Mouse (Mus musculus) T-helper 1 cell (primary cell): ENCODE measurements at regions not wholly inside any gene's neighbourhood (a gene's known extent, or its start where the extent isn't known, plus 50 kb on each side); places are given as distances from the start of the nearest gene placed in this dataset.
"Not testable (repeated sequence)": the region's sequence is repeated elsewhere in the genome, so short reads cannot be mapped to it uniquely, and the experiment has no call there.

Experiments used
- in situ Hi-C: fragments of 300-600 bp; cut with MboI, MseI; formaldehyde crosslinking; loops from one replicate; pipeline ENCODE4 v1.15.1; 2025; ENCODE audit warnings: high pct_unique_total_duplicates

DNA sequence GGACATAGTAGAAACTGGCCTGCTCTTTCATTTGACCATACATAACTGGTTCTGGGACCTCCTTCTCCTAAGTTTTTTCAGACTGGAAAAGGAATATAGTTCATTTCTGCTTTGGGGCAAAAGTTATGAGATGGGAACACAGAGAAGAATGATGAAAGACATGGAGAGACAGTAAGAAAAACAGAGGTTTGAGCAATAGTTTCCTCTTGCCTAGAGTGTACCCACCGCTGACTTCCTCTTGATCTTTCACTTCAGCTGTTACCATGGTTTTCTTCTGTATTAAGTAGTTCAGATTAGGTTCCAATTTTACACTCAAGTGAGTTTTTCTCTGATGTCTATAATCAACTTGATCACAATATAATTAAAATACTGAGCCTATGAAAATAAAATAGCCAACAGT lies 120.7 kb upstream of the Thrb start:
- in situ Hi-C loops, result no loop called here

DNA sequence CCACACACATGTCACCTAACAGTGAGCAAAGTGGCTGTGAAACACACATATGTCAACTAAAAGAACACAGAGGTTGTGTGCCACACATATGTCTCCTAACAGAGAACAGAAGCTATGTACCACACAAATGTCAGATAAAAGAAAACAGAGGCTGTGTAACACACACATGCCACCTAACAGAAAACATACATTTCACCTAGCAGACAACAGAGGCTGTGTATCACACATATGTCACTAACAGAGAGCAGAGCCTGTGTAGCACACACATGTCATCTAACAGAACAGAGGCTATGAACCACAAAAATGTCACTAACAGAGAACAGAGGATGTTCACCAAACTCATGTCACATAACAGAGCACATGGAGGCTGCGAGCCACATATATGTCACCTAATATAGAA lies 103.6 kb upstream of the Thrb start:
- in situ Hi-C loops, result no loop called here

DNA sequence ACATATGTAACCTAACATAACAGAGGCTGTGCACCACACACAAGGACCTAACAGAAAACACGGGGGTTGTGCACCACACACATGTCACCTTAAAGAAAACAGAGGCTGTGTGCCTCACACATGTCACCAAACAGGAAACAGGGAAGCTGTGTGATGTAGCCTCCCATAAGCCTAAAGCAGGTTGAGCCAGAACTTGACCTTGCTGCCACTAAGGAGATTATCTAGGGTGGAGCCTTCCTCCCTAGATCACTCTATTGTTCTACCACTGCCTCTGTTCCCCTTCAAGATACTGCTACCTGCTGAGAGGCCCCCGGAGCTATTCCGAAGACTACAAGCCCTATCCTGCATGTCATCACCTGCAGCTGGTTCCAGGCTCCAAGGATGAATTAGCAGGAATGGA lies 100.1 kb upstream of the Thrb start:
- in situ Hi-C loops, result not testable (repeated sequence)

DNA sequence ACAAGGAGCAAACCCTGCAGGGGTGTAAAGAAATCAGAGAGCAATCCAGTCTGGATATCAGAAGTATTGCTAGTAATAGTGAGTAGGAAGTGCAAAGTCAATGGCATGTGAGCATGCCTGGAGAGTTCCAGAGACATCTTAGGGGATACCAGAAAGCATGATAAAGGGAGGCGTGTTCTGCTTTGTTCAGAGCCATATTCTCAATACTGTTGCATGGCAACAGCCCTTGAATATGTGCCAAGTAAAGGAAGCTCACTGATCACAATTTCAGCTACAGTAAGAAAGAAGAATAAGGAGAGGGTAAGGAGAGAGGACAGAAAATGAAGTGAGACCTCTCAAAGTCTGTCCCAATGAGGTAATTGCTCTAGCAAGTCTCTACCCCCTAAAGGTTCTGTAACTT lies 92.1 kb upstream of the Thrb start:
- in situ Hi-C loops, result no loop called here

DNA sequence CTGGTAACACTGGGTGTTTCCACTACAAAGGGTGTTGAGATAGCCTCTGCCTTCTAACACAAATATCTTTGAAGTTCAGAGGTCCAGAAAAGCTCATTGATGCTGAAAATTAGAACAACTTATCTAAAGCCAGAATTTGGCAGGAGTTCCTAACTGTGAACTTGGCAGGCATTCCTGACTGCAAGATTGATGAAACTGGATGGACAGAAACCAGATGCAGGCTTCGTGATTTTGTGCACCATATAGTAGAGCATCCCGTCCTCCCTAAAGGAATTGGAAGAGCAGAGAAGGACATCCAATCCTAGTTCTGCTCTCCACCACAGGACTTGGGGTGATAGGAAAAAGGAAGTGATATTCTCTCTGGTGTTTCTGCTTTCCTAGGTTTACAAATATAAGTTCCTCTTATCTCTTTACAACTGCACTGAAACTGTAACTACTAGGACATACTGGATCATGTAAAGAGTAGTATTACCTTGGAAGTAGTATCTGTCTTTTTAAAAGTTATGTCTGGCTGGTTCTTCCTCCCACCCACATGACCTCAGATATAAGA lies 90.9 kb upstream of the Thrb start:
- in situ Hi-C loops, result no loop called here

DNA sequence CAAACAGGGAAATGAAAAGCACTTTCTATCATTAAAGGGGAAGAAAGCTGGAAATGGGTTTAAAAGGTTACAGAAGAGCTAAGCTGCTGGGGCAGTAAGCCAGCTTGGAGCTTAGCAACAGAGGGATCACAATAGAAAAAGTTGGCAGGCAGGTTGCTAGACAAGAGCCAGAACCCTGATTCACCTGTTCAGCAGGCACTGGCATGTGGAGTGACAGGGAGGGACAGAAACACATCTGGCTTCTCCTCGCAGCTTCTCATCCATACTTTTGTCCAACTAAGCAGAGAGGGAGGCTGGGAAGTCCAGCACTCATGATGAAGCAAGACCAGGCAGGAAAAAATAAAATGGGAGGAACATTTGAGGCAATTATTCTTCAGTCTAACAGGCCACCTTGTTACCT lies 81.3 kb upstream of the Thrb start:
- in situ Hi-C loops, result no loop called here

DNA sequence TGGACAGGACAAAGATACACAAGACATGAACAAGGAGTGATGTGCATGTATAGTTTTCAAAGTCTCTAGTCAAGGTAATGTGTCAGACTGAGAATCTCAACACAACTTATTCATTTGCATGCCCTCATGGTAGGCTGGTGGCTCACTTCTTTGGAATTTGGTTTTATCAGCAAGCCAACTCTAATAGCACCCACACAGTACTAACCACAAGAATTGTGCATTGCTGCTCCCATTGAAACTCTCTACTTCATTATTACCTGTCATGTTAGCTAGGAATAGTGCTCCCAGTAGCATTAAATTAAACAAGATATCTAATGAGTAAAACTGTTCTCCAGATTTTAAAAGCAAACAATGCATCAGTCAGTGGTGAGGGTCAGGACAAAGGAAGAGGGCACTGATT lies 70.5 kb upstream of the Thrb start:
- in situ Hi-C loops, result no loop called here

DNA sequence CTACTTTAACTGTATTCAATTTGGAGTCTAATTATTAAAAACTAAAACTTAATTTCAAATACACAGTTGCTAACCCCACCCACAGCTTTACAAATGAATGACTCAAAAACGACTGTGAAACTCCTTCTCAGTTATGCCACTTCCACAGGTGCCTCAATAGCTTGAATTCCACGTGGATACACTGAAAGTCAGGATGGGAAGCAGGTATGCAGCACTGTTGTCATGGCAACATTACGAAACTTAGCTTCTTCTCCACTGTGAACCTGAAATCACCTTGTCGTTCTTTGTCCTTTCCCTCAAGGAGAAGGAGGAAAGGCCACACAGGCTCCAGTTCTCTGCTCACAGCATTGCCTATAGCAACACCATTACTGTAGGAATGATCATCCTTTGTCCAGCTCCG lies 60.5 kb upstream of the Thrb start:
- in situ Hi-C loops, result no loop called here

DNA sequence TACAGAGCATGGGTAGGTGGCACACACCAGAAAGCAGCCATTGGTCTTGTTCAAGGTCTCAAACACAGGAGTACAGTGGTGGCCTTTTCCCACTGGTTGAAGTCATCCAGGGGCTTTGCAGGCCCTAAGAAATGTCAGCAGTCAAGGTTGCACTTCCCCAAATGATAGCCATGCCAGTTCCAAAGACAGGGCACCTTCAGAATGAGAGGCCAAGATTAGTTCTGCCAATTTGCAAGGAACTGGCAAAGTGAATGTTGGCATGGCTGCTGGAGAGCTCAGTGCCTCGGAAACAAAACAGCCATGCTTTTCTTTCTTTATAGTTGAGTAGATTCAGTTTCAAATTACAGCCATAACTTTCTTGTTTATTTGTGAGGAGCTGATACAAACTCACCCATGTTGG lies 57.7 kb upstream of the Thrb start:
- in situ Hi-C loops, result no loop called here

DNA sequence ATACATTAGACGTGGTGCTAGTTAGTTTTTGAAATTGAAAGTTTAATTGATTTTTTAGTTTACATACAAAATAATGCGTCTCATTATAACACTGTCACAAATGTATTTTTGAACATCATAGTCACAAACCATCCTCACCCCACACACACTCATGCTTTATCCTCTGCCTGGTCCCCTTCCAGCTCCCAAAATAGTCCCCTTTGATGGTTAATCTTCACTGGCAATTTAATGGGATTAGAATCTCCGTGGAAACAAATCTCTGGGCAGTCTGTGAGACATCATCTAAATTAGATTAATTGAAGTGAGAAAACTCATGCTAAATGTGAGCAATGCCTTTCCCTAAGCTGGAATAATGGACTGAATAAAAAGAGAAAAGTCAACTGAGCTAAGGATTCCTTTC lies 54.0 kb upstream of the Thrb start:
- in situ Hi-C loops, result no loop called here

DNA sequence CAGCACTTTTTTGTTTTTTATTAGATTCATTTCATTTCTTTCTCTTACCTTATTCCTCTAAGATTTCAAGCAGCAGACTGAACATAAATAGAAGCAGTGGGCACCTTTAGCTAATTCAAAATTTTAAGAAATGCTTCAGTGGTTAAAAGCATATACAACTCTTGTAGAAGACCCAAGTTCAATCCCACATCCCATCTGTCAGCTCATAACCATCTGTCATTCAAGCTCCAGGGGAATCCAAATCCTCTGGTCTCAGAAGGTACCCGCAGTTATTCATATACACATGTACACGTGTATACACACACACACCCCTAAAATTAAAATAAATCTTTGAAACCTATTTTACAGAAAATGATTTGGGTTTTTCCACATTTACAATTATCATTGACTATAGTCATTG lies 52.9 kb upstream of the Thrb start:
- in situ Hi-C loops, result no loop called here
